ENCODE assay signal across 7 mouse cellular contexts in the genomic region with DNA sequence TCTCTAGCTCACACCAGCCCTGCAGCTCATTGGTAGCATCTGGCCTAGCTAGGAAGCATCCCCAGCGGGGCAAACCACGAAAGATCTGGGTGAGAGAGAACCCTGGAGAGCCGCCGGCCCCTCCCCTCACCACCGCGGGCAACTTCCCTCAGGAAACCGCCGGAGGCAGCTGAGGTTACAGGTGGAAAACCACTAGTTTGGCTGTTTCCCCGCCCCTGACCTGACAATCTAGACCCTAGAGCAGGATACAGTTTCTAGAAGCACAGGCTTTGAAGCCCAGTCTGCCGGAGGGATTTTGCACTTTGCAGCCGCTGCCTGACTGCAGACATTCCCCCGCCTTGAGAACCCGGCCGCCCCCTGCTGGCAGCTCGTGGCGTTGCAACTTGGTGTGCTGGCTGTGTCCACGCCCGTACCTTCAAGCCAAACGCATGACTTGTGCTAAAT. TPM values are rescaled to one million over a fixed set of nuclear protein-coding genes. Genes with fewer than 3 reads are reported as not detected.
DNase-seq lines count a peak whose midpoint lies in the region; ATAC-seq lines count a peak whose summit lies in the region.

No protein-coding gene starts in this region.

- H3K4me1 ChIP-seq in embryonic facial prominence, embryonic 10.5 days = peaks cover 10% of the 10 kb centered on the region
- H3K4me1 ChIP-seq in limb, embryonic 10.5 days = peaks cover 9% of the 10 kb centered on the region
- peaks cover 5% of the 10 kb centered on the region for H3K4me1 ChIP-seq in midbrain, embryonic 12.5 days

- 2% methylated on average over 19 of the region's 19 CpGs for WGBS in embryonic facial prominence, embryonic 10.5 days
- WGBS in limb, embryonic 10.5 days = 1% methylated on average over 19 of the region's 19 CpGs
- 2% methylated on average over 19 of the region's 19 CpGs for WGBS in midbrain, embryonic 12.5 days

- H3K9ac ChIP-seq in midbrain, embryonic 12.5 days (replicated peaks) = peak overlapping the region; percentile 55; the same call in 1 of the 2 replicates

- 0 out of 2 replicates have a peak overlapping the region, but pooled peaks have one; percentile 35 for H3K27ac ChIP-seq in embryonic facial prominence, embryonic 10.5 days (replicated peaks)
- peak overlapping the region; percentile 26; the same call in 1 of the 2 replicates for H3K27ac ChIP-seq in limb, embryonic 10.5 days
- H3K27ac ChIP-seq in midbrain, embryonic 12.5 days (replicated peaks) = no peak overlapping the region

- no peaks in the 10 kb centered on the region for H3K9me3 ChIP-seq in embryonic facial prominence, embryonic 10.5 days
- no peaks in the 10 kb centered on the region for H3K9me3 ChIP-seq in limb, embryonic 10.5 days (replicated peaks)
- no peaks in the 10 kb centered on the region for H3K9me3 ChIP-seq in midbrain, embryonic 12.5 days

- peaks cover 24% of the 10 kb centered on the region for H3K27me3 ChIP-seq in embryonic facial prominence, embryonic 10.5 days (replicated peaks; ENCODE audit: low read depth, poor library complexity, severe bottlenecking)
- peaks cover 16% of the 10 kb centered on the region for H3K27me3 ChIP-seq in limb, embryonic 10.5 days (ENCODE audit: low read depth, poor library complexity, severe bottlenecking)
- peaks cover 28% of the 10 kb centered on the region for H3K27me3 ChIP-seq in midbrain, embryonic 12.5 days

- no peaks in the 10 kb centered on the region for H3K36me3 ChIP-seq in embryonic facial prominence, embryonic 10.5 days (replicated peaks)
- no peaks in the 10 kb centered on the region for H3K36me3 ChIP-seq in limb, embryonic 10.5 days
- no peaks in the 10 kb centered on the region for H3K36me3 ChIP-seq in midbrain, embryonic 12.5 days

- peak; percentile 98 for DNase-seq in adrenal gland, postnatal 10 days
- DNase-seq in embryonic facial prominence, embryonic 10.5 days (ENCODE audit: low spot score) = peak; percentile 93
- peak; percentile 74 for DNase-seq in kidney, adult 11 months
- DNase-seq in limb, embryonic 10.5 days (ENCODE audit: low spot score) = peak; percentile 97
- peak; percentile 79 for DNase-seq in skeletal muscle tissue, adult 2 months (ENCODE audit: low read depth, low spot score)

- peak overlapping the region; percentile 54 for H3K4me3 ChIP-seq in embryonic facial prominence, embryonic 10.5 days
- H3K4me3 ChIP-seq in limb, embryonic 10.5 days = peak overlapping the region; percentile 45
- H3K4me3 ChIP-seq in midbrain, embryonic 12.5 days = peak overlapping the region; percentile 37

- ATAC-seq in granulocyte monocyte progenitor cell, adult 5-6 weeks (replicated peaks; ENCODE audit: poor library complexity, severe bottlenecking) = peak; percentile 82
- peak; percentile 51; the same call in 1 of the 2 replicates for ATAC-seq in midbrain, embryonic 12.5 days (ENCODE audit: low FRiP score, low read depth)

- peak overlapping the region; percentile 64 for H3K4me2 ChIP-seq in midbrain, embryonic 12.5 days (replicated peaks)

RNA-seq across cellular contexts. Expression of gene Cblc, which starts 6.7 kb away (rescaled TPM):
- total RNA-seq in adrenal gland, postnatal 10 days (2021) = 1 to 10 TPM; 1.8 to 3.2 TPM
- polyA plus RNA-seq in embryonic facial prominence, embryonic 10.5 days (2016; fragmentation: Nextera tagmentation; extraction: Ambion mirVana) = 1.9 and 2.9 TPM in 2 replicates
- not detected in 2 replicates for total RNA-seq in granulocyte monocyte progenitor cell, adult 5-6 weeks (2014; fragmentation: Nextera tagmentation)
- total RNA-seq in granulocyte monocyte progenitor cell, adult 5-6 weeks (2017) = not detected in 2 replicates
- polyA plus RNA-seq in limb, embryonic 10.5 days (2016; fragmentation: Nextera tagmentation; extraction: Ambion mirVana) = 1.4 and 1.6 TPM in 2 replicates
- 0.27 and 0.36 TPM in 2 replicates for polyA plus RNA-seq in midbrain, embryonic 12.5 days (2016; fragmentation: Nextera tagmentation; extraction: Ambion mirVana)

RNA-seq across cellular contexts. Expression of gene Bcam, which starts 19.1 kb away (rescaled TPM):
- 10 to 100 TPM; 62.4 to 75.1 TPM for total RNA-seq in adrenal gland, postnatal 10 days (2021)
- polyA plus RNA-seq in embryonic facial prominence, embryonic 10.5 days (2016; fragmentation: Nextera tagmentation; extraction: Ambion mirVana) = 68.3 and 79.4 TPM in 2 replicates
- total RNA-seq in granulocyte monocyte progenitor cell, adult 5-6 weeks (2014; fragmentation: Nextera tagmentation) = not detected in 2 replicates
- not detected in 2 replicates for total RNA-seq in granulocyte monocyte progenitor cell, adult 5-6 weeks (2017)
- 53.8 and 58.6 TPM in 2 replicates for polyA plus RNA-seq in limb, embryonic 10.5 days (2016; fragmentation: Nextera tagmentation; extraction: Ambion mirVana)
- 10.7 and 14.1 TPM in 2 replicates for polyA plus RNA-seq in midbrain, embryonic 12.5 days (2016; fragmentation: Nextera tagmentation; extraction: Ambion mirVana)

RNA-seq across cellular contexts. Expression of gene Bcl3, which starts 32.6 kb away (rescaled TPM):
- total RNA-seq in adrenal gland, postnatal 10 days (2021) = 10 to 100 TPM; 15.4 to 16.6 TPM
- polyA plus RNA-seq in embryonic facial prominence, embryonic 10.5 days (2016; fragmentation: Nextera tagmentation; extraction: Ambion mirVana) = 1.7 TPM in 2 replicates
- total RNA-seq in granulocyte monocyte progenitor cell, adult 5-6 weeks (2014; fragmentation: Nextera tagmentation) = 7.5 and 8.5 TPM in 2 replicates
- 0.57 and 1.0 TPM in 2 replicates for total RNA-seq in granulocyte monocyte progenitor cell, adult 5-6 weeks (2017)
- polyA plus RNA-seq in limb, embryonic 10.5 days (2016; fragmentation: Nextera tagmentation; extraction: Ambion mirVana) = 0.82 and 1.2 TPM in 2 replicates
- polyA plus RNA-seq in midbrain, embryonic 12.5 days (2016; fragmentation: Nextera tagmentation; extraction: Ambion mirVana) = 0.52 and 0.64 TPM in 2 replicates

RNA-seq across cellular contexts. Expression of gene Nectin2, which starts 39.6 kb away (rescaled TPM):
- 100 to 1,000 TPM in 1 of 2 experiments, 10 to 100 TPM in 1; 86.7 to 106 TPM for total RNA-seq in adrenal gland, postnatal 10 days (2021)
- 110 TPM in 2 replicates for polyA plus RNA-seq in embryonic facial prominence, embryonic 10.5 days (2016; fragmentation: Nextera tagmentation; extraction: Ambion mirVana)
- total RNA-seq in granulocyte monocyte progenitor cell, adult 5-6 weeks (2014; fragmentation: Nextera tagmentation) = 1.7 and 2.0 TPM in 2 replicates
- 1.6 and 1.8 TPM in 2 replicates for total RNA-seq in granulocyte monocyte progenitor cell, adult 5-6 weeks (2017)
- 78.1 and 87.9 TPM in 2 replicates for polyA plus RNA-seq in limb, embryonic 10.5 days (2016; fragmentation: Nextera tagmentation; extraction: Ambion mirVana)
- polyA plus RNA-seq in midbrain, embryonic 12.5 days (2016; fragmentation: Nextera tagmentation; extraction: Ambion mirVana) = 46.7 and 53.3 TPM in 2 replicates
